Mouse (Mus musculus) lung, embryonic 14.5 days (tissue): ENCODE data around the gene Rps25. TPM values are rescaled to one million over a fixed set of nuclear protein-coding genes. Genes with fewer than 3 reads are reported as not detected.

Experiments used
- ATAC-seq: fragments of 200-750 bp; cut with Nextera tagmentation; 2 replicates; pipeline ENCODE4 v1.8.0; 2017; ENCODE audit warnings: mild to moderate bottlenecking, moderate TSS enrichment, moderate library complexity; ENCODE audit not compliant: insufficient read depth
- DNase-seq: peaks from one replicate; pipeline ENCODE4 v3.0.0-alpha.2; 2015
- H3K27ac ChIP-seq: fragments of 300-500 bp; sonication (generic); 2 replicates; pipeline ENCODE4 v1.5.1; 2014; ENCODE audit warnings: low read depth, mild to moderate bottlenecking, moderate library complexity
- H3K27me3 ChIP-seq: fragments of 300-500 bp; sonication (generic); 2 replicates; pipeline ENCODE4 v1.6.1; 2014; ENCODE audit warnings: low read length, control low read depth; ENCODE audit not compliant: insufficient read depth
- H3K36me3 ChIP-seq: fragments of 300-500 bp; sonication (generic); 2 replicates; pipeline ENCODE4 v1.6.1; 2014; ENCODE audit warnings: control low read depth; ENCODE audit not compliant: insufficient read depth
- H3K4me1 ChIP-seq: fragments of 300-500 bp; sonication (generic); 2 replicates; pipeline ENCODE4 v1.6.1; 2014; ENCODE audit warnings: antibody characterized with exemption, control low read depth; ENCODE audit not compliant: insufficient read depth
- H3K4me2 ChIP-seq: fragments of 300-500 bp; sonication (generic); 2 replicates; pipeline ENCODE4 v1.6.1; 2014; ENCODE audit warnings: mild to moderate bottlenecking
- H3K4me3 ChIP-seq: fragments of 300-500 bp; sonication (generic); 2 replicates; pipeline ENCODE4 v1.5.1; 2014; ENCODE audit warnings: low read depth, low read length
- H3K9ac ChIP-seq: fragments of 300-500 bp; sonication (generic); 2 replicates; pipeline ENCODE4 v1.6.1; 2014
- H3K9me3 ChIP-seq: fragments of 300-500 bp; sonication (generic); 2 replicates; pipeline ENCODE4 v1.6.1; 2016; ENCODE audit warnings: low read depth, low read length, control low read depth
- CTCF ChIP-seq: IDR thresholded peaks from 2 replicates; pipeline ENCODE4 v1.5.1; 2016; ENCODE audit warnings: antibody characterized with exemption, low read depth
- WGBS: fragments of 180-500 bp; shearing (Covaris S2); extraction: QIAGEN DNeasy Blood & Tissue Kit; methylation state at CpG from one replicate; pipeline ENCODE4 v1.1.7; 2014; 5-methylcytosine and 5-hydroxymethylcytosine counted together
- microRNA-seq: library from miRNA; unstranded; fragments of <30 nt; microRNA quantifications from one replicate; pipeline ENCODE4, GENCODE M21; 2016; ENCODE audit warnings: borderline number of aligned reads
- polyA plus RNA-seq: library from polyadenylated mRNA; unstranded; fragments of >200 nt; fragmentation: Nextera tagmentation; extraction: Ambion mirVana; gene quantifications from 2 replicates; pipeline ENCODE4 v1.2.1, GENCODE M21; 2014

Gene Rps25
- polyA plus RNA-seq, 1 experiment from 2014 or later: 2,509 TPM

- H3K9me3 ChIP-seq: no peaks in the 10 kb centered on the region
- H3K4me1 ChIP-seq: no peaks in the 10 kb centered on the region
- no peak within 1 kb of the TSS for H3K27ac ChIP-seq
- H3K4me2 ChIP-seq: peak within 1 kb of the TSS; percentile 1; the same call in 1 of the 2 replicates
- WGBS: 26% methylated on average over 4 of the region's 4 CpGs
- H3K27me3 ChIP-seq: 0 out of 2 replicates have a peak, but pooled peaks cover 5% of the 10 kb centered on the region
- peak; percentile 30; the same call in 1 of the 2 replicates for TF ChIP-seq CTCF
- ATAC-seq (peak; percentile 12; the same call in 1 of the 2 replicates), DNase-seq (peak; percentile 8)
- H3K4me3 ChIP-seq: no peak within 1 kb of the TSS; the same call in 1 of the 2 replicates
- H3K9ac ChIP-seq: no peak within 1 kb of the TSS
- no peaks in the 10 kb centered on the region for H3K36me3 ChIP-seq
Measured at GRCm38 (mm10) chr9:44454891-44455220, 47.9 kb downstream of the Rps25 start, which contains the start of gene Upk2. Gene Upk2 (minus strand): TSS chr9:44454976.

DNA sequence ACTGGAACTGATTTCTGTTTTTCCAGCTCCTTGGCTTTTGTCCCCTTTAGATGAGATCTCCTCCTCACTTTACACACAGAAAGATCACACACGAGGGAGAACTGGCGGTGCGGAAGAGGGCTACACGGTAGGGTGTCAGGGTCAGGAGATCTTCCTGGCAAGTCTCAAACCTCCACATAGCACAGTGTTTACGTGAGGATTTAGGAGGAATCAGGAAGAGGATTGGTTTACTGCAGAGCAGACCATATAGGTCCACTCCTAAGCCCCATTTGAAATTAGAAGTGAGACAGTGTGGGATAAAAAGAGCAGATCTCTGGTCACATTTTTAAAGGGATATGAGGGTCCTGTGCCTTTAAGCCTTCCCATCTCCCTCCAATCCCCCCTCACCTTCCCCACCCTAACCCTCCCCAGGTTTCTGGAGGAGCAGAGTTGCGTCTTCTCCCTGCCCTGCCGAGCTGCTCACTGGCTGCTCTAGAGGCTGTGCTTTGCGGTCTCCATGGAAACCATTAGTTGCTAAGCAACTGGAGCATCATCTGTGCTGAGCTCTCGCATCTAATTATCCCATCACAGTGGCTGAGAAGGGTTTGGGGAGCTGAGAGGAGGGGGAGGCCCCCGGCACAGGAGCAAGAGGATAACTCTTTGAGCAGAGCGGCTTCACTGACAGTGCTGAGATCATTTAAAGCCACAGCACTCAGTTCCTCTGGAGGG lies 50.2 kb downstream of the Rps25 start:
- WGBS: 6% methylated on average over 11 of the region's 11 CpGs
- H3K36me3 ChIP-seq: no peaks in the 10 kb centered on the region
- H3K9ac ChIP-seq: no peak overlapping the region
- H3K27me3 ChIP-seq: 0 out of 2 replicates have a peak, but pooled peaks cover 5% of the 10 kb centered on the region
- DNase-seq (peak; percentile 51), ATAC-seq (no peak)
- no peak overlapping the region for H3K4me3 ChIP-seq
- no peak overlapping the region for H3K4me2 ChIP-seq
- no peaks in the 10 kb centered on the region for H3K9me3 ChIP-seq
- no peak overlapping the region for H3K27ac ChIP-seq
- no peaks in the 10 kb centered on the region for H3K4me1 ChIP-seq
- TF ChIP-seq CTCF: no peak

Small RNA genes within 50 kb of the gene (microRNA-seq; reads per million reads assigned to microRNA genes)
- not detected for gene Mir7085

Other genes starting within 250 kb of the Rps25 start
- 20.9 and 21.9 TPM in 2 replicates for gene Cbl, start 173.1 kb upstream of the Rps25 start, polyA plus RNA-seq
- not detected in 2 replicates for gene Ccdc153, start 166.5 kb upstream of the Rps25 start, polyA plus RNA-seq
- gene Pdzd3, start 155.7 kb upstream of the Rps25 start, polyA plus RNA-seq: 0.11 and 0.13 TPM in 2 replicates
- 9.2 and 9.6 TPM in 2 replicates for gene Nlrx1, start 138.5 kb upstream of the Rps25 start, polyA plus RNA-seq
- 2.4 and 2.7 TPM in 2 replicates for gene Abcg4, start 118.5 kb upstream of the Rps25 start, polyA plus RNA-seq
- 19.1 and 20.1 TPM in 2 replicates for gene Hinfp, start 101.5 kb upstream of the Rps25 start, polyA plus RNA-seq
- gene C2cd2l, start 86.9 kb upstream of the Rps25 start, polyA plus RNA-seq: 6.7 and 8.6 TPM in 2 replicates
- 41.0 and 43.4 TPM in 2 replicates for gene Dpagt1, start 81.1 kb upstream of the Rps25 start, polyA plus RNA-seq
- 391 and 419 TPM in 2 replicates for gene H2afx, start 72.4 kb upstream of the Rps25 start, polyA plus RNA-seq
- 128 and 131 TPM in 2 replicates for gene Hmbs, start 62.9 kb upstream of the Rps25 start, polyA plus RNA-seq
- 26.0 and 26.8 TPM in 2 replicates for gene Vps11, start 45.5 kb upstream of the Rps25 start, polyA plus RNA-seq
- gene Hyou1, start 27.6 kb upstream of the Rps25 start, polyA plus RNA-seq: 38.4 and 39.7 TPM in 2 replicates
- gene Slc37a4, start 10.3 kb upstream of the Rps25 start, polyA plus RNA-seq: 15.5 and 15.8 TPM in 2 replicates
- 116 and 121 TPM in 2 replicates for gene Trappc4, start 461 bp downstream of the Rps25 start, polyA plus RNA-seq
- gene Ccdc84, start 11.4 kb downstream of the Rps25 start, polyA plus RNA-seq: 24.4 and 27.7 TPM in 2 replicates
- gene Foxr1, start 34.0 kb downstream of the Rps25 start, polyA plus RNA-seq: not detected in 2 replicates
- gene Upk2, start 47.8 kb downstream of the Rps25 start, polyA plus RNA-seq: 0.39 and 0.53 TPM in 2 replicates
- gene Bcl9l, start 75.7 kb downstream of the Rps25 start, polyA plus RNA-seq: 16.3 and 17.3 TPM in 2 replicates
- gene Cxcr5, start 154.7 kb downstream of the Rps25 start, polyA plus RNA-seq: not detected in 2 replicates
- 21.6 and 23.0 TPM in 2 replicates for gene Ddx6, start 197.8 kb downstream of the Rps25 start, polyA plus RNA-seq